Mouse (Mus musculus) liver, embryonic 14.5 days (tissue): ENCODE results near the gene Zfp710.

Experiments used
- CTCF ChIP-seq: IDR thresholded peaks from 2 replicates; pipeline ENCODE4 v1.5.1; 2016; ENCODE audit warnings: antibody characterized with exemption, low read depth, control low read depth
- EP300 ChIP-seq: IDR thresholded peaks from 2 replicates; pipeline ENCODE4 v1.6.1; 2016; ENCODE audit warnings: antibody characterized with exemption, low read depth

- TF ChIP-seq CTCF = no peak
- TF ChIP-seq EP300 = no peak
Observed at GRCm38 (mm10) chr7:80077801-80078200, 53.2 kb downstream of the Zfp710 start.
